Mouse (Mus musculus) T-helper 1 cell (primary cell): ENCODE measurements around the gene Wfdc10.
"Not testable (repeated sequence)": the region's sequence is repeated elsewhere in the genome, so short reads cannot be mapped to it uniquely, and the experiment has no call there.

Experiments used
- in situ Hi-C: fragments of 300-600 bp; cut with MboI, MseI; formaldehyde crosslinking; loops from one replicate; pipeline ENCODE4 v1.15.1; 2025; ENCODE audit warnings: high pct_unique_total_duplicates

Wfdc10 gene

DNA sequence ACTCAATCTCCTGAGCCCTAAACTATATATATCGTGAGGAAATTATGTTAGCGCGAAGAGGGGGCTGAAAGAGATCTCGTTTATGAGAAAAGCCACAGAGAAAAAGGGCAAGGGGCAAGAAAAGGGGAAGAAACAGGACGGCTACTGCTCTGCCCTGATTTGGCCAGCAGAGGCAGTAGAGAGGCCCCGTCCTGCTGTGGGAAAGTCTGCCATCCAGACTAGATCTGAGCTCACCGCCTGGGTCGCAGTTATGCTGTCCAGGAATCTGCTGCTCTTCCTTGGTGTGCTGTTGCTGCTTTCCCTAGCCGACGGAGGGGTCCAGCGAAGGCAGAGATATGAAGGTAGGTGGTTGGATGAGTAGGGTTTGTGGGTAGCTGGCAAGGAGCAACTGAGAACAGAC lies at the start of gene Wfdc10:
Wfdc10 (plus strand) TSS at position 189 of the 400 bp plus-strand sequence.
- in situ Hi-C loops, result no loop called here

DNA sequence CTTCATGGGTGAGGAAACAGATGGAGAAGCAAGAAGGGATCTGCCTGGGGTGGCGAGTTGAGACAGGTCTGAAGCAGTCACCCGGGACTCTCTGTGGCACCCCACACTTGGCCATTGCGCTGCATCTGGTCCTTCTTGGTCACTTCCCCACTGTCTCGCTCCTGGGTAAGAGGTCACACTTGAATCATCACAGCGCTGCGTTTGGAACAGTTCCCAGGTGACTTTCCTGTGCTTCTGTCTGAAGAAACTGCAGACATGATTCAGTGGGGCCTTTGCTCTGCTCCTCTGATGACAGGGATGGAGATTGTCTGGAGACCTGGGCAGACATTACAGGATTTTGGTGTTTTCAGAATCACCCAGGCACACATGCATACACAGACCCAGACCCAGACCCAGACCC lies 47.1 kb upstream of the Wfdc10 start:
- in situ Hi-C loops, result no loop called here

DNA sequence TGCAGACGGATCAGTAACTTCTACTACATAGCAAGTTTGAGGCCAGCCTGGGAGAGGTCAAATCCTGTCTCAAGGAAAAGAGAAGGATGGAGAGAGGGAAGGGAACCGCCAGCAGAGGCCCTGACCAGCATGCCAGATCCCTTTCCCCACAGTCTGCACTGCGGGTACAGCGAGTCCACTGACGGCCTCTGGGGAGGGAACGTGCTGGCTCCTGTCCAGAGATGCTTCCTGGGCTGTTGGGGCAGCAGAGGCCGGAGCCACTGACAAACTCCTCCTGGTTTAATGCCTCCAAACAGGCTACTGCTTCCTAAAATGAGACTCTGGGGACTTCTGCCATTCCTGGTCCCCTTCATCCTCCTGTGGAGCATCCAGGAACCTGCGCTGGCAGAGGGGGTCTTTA lies 42.4 kb upstream of the Wfdc10 start, which contains the start of the genes Wfdc6b and Wfdc8:
Wfdc6b (plus strand) TSS at position 52 of the 400 bp plus-strand sequence.
Wfdc8 (minus strand) TSS at position 156 of the 400 bp plus-strand sequence.
- in situ Hi-C loops, result not testable (repeated sequence)

DNA sequence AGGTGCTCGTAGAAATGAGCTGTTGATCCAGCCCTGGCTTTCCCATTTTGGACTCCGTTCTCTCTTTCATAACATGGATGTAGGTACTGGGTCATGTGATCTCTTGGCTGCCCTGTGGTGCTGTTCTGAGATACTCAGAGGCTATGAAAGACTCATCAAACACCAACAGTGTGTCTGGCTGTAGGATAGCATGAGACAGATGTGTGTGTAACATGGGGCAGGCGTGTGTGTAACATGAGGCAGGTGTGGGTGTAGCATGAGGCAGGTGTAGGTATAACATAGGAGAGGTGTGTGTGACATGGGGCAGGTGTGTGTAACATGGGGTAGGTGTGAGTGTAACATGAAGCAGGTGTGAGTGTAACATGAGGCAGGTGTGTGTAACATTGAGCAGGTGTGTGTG lies 40.5 kb upstream of the Wfdc10 start:
- in situ Hi-C loops, result loop anchor here (5.0 kb wide), 1 partner anchor 33 kb away; no protein-coding TSS in a partner anchor

DNA sequence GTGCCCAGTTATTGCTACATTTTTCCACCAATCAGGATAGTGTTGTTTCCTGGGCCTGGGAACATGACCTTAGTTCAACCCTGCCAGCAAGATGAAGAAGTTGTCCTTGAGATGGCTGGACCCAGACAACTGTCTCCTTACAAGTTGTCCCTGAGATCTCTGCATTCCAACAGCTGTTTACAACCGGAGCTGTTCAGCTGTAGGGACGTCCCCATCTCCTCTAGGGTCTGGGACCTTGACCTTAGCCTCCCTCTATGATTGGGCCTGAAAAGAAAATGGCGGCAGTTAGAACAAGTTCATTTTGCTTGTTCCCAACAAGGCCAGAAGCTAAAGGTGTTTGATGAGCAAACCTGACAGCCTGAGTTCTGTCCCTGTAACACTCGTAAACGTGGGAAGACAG lies 36.8 kb upstream of the Wfdc10 start:
- in situ Hi-C loops, result loop anchor here (5.0 kb wide), 1 partner anchor 37 kb away; no protein-coding TSS in a partner anchor

DNA sequence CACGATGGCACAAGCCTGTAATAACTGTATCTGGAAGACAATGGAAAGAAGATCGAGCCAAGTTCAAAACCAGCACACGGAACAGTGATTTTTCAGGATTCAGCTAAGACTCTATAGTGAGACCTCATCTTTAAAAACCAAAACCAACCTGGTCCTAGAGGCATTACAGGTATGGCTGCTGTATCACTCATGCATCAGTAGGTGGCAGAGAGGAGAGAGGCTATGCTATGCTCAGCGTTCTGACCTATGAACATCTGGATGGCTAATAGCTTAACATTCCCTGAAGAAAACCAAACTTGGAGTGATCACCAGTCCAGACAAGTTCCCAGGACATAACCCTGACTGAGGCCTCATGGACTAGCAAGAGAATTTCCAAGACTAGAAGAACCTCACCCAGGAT lies 34.1 kb upstream of the Wfdc10 start:
- in situ Hi-C loops, result no loop called here

DNA sequence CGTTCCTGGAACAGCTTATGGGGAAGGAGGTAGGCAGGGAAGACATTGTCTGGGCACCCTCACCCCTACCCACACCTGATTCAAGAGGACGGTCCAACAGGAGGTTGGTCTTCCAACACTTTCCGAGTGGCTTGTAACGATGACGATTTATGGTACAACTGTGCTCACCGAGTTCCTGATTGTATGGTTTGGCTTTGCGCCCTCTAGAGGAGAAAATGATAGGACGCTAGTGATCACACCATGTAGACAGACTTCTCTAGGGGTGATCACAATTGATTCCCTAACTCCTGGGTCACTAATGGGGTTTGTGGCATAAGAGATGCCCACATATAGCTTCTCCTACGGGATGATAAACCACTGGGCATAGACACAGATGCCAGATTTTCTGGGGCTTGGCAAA lies 20.6 kb upstream of the Wfdc10 start:
- in situ Hi-C loops, result no loop called here

DNA sequence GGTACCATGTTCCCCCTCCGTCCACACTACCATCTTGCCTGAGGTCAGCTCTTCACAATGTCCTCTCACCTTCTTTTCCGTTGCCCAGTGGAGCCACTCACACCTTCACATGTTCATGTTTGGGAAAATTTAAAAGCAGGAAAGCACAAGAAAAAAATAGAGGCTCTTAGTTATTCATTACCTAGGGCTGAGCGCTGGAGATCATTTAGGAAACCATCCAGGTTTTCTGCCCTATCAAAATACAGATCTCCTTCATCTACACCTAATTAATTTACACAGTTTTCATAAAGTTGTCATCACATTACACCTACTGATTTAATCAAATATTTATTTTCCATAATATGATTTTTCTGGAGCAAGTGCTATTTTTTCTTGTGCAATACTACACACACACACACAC lies 17.1 kb upstream of the Wfdc10 start, which contains the start of gene Wfdc16:
Wfdc16 (minus strand) TSS at position 101 of the 400 bp plus-strand sequence.
- in situ Hi-C loops, result no loop called here

DNA sequence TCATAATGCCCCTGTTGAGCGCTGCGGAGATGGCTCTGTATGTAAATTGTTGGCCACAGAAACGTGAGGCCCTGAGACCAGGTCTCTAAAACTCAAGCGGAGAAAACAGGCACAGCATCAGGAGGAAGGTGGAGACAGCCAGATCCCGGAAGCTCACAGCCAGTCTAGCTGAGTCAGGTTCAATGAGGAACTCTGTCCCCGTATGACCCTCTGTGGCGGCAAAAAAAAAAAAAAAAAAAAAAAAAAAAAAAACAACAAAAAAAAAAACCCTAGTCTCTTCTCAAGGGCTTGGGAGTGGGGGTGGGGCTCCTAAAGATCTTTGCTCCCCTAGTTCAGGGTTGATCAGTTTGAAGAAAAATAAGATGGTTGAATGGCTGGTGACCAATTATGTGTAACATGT lies 14.7 kb upstream of the Wfdc10 start:
- in situ Hi-C loops, result no loop called here

DNA sequence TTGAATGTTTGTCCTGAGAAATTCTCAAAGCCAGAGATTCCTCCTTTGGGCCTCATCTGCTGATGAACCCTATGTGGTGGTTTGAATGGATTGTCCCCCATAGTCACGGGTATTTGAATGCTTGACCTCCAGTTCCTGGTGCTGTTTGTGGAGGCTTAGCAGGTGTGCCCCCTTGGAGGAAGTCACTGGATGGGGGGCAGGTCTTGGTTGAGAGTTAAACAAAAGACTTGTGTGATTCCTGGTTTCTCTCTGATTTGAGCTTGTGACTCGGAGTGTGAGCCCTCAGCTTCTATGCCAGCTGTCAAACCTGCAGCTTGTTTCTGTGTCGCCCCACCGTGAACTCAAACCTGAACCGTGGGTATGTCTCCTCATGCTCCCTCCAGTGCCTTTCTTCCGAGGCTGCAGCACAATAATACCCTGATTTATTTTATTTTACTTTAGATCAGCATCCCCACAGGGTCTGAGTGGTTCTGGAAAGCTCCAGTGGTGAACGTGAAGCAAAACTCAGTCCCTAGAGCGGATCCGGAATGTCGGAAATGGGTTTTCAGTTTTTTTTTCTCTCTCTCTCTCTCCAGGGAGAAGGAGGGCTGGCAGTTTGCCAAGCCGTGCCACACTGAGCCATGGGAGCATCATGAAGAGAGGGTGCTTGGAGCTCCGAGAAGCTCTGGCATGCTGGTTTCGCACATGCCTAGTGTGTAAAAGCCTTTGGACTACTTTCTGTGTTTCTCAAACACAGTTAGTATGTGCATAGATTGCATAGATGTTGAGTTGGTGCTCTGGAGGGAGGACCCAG lies 13.8 kb upstream of the Wfdc10 start:
- in situ Hi-C loops, result no loop called here

DNA sequence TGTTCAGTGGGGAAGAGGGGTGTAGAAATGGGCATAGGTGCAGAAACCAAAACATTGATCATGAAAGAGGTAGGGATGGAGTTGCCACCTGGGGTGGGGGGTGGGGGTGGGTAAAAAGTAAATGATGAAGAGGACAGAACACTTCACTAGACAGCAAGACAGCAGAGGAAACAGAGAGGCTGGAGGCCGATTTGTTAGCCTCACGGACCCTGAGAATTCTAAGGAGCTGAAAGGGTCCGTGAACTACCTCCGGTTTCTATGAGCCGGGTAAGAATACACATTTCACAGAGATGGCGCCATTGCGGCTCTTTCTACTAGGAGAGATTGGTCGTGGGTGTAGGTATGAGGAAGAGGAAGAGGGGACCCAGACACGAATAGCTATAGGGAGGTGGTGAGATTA lies 637 bp downstream of the Wfdc10 start, which contains the start of gene Wfdc9:
Wfdc9 (minus strand) TSS at position 101 of the 400 bp plus-strand sequence.
- in situ Hi-C loops, result no loop called here

DNA sequence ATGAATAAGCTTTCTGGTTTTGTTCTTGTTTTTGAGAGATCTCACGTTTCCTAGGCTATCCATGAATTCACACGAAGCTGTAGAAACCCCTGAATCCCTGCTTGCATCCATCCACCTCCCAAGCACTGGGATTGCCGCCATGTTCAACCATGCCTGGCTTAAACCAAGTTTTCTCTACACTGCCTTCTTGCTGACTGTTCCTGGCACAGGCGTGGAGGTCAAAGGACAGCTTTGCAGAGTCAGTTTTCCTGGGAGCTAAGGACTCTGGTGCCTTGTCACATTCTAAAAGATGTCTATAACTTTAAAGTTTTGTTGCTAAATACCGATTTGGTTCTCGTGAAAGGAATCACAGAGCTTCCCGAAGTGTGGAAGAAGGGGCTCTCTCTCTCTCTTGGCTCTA lies 9.0 kb downstream of the Wfdc10 start:
- in situ Hi-C loops, result no loop called here

DNA sequence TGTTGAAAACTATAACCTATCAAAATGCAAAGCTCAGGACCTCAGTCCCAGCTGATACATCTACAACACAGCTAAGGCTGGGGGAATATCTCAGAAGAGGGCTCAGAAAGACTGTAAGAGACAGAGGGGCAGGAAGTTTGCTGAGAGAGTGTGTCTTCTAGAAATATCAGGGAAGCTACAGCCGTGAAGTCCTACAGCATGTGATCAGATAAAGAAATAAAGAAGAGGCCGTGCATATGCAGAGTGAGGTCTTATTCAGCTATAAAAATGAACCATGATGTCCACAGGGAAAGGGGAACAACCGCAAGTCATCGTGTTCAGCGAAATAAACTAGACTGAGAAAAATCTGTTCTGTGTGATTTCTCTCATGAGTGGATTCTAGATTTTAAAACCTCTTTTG lies 14.4 kb downstream of the Wfdc10 start:
- in situ Hi-C loops, result no loop called here

DNA sequence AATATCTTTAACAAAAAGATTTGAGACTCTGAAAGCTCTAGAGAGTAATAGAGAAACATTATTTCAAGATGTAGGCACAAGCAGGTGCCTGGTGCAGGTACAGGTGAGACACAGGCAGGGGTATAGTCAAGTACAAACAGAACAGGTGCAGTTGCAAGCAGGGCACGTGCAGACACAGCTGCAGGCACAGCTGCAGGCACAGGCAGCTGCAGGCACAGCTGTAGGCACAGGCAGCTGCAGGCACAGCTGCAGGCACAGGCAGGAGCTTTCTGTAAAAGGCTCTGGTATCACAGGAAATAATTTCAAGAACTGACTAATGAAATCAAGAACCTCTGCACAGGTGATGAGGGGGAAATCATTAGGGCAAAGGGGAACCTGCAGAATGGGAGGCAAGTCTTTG lies 15.1 kb downstream of the Wfdc10 start:
- in situ Hi-C loops, result no loop called here

DNA sequence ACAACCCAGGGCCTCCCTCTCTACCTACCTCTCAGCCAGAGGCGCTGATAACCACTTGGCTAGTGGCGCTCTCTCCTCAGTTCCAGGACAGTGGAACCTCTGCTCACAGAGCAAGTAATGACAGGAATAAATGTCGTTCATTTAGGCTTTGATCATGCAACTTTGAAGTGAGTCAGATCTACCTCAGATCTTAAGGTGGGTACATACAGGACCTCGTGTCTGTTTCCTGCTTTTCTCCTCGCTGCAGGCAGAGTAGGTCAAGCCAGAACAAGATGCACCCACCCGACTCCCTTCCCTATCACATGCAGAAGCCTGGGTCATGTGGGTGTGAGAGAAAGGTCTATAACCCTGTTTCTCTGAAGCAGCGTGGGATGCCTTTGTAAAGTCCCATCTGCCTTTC lies 18.1 kb downstream of the Wfdc10 start, which contains the start of gene Wfdc11:
Wfdc11 (minus strand) TSS at position 101 of the 400 bp plus-strand sequence.
- in situ Hi-C loops, result no loop called here

DNA sequence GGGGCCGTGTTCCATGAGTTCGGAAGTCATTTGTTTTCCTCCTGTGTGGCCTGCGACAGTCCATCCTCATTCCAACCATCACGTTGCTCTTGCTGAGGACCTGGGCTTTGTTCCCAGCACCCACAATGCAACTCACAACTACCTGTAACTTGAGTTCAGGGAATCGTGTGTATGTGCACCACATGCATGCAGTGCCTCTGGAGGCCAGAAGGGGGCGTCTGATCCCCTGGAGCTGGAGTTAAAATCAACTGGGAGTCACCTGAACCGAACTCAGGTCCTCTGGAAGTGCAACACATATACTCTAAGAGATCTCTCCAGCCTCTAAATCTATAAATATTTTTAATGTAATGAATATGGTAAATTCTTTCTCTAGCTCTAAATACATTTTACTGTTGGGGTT lies 20.3 kb downstream of the Wfdc10 start:
- in situ Hi-C loops, result no loop called here

DNA sequence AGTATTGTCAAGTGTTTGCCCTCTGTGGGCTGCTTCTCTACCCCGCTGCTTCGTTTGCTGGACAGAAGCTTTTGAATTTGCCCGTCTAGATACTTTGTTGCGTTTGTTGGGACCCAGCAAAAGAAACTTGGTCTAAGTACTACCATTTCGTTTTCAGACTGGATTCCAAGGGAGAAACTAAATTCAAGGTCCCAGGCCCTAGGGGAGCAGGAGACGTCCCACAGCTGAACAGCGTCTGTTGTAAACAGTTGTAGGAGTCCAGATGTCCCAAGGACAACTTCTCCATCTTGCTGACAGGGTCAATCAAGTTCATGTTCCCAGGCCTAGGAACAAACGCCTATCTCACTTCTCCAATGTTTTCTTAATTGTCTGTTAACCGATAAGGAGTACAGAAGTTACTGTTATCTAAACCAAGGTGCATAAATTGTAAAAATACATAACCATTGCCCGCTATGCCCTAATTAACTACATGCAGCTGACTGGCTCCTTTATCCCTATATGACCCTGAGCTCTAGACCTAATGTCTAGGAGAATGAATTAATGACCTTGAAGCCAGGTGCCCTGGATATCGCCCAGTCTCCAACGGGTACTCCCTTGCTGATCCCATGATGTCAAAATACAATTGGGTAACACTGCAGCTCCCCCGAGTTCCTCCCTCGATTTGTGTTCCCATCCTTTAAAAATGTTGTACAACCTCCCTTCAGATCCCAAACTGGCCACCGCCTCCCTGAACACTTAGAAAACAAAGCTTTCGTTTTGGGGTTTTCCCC lies 21.3 kb downstream of the Wfdc10 start:
- in situ Hi-C loops, result no loop called here

DNA sequence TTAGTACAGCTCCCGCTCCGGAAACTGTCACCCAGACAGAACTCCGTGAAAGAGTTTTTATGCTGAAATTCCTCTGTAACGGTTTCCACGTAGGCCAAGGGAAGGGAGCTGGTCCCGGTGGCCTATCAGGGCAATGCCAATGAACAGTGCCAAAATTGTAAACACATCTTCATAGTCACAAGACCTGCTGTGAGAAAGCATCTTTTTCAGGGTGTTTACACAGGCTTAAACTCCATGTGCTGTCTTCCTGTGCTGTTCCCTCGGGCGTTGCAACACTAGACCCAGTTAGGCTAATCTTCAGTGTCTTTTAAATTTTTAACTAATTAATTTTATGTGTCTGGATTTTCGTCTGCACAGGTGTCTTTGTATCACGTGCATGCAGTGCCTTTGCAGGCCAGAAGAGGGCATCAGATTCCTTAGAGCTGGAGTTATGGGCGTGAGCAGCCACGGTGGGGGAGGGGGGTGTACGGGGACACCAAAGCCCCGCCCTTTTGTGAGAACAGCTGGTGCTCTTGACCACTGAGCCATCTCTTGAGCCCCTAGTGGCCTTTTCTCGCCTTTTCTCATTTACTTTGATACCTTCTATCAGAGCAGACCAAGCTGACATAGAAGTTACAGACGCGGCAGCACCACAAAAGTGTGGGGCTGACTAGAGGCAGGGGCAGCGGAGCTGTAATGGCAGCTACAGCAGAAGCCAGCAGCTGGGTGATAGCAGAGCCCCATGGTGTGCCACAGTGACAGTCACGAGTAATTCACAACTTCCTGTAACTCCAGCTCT lies 23.2 kb downstream of the Wfdc10 start:
- in situ Hi-C loops, result no loop called here

DNA sequence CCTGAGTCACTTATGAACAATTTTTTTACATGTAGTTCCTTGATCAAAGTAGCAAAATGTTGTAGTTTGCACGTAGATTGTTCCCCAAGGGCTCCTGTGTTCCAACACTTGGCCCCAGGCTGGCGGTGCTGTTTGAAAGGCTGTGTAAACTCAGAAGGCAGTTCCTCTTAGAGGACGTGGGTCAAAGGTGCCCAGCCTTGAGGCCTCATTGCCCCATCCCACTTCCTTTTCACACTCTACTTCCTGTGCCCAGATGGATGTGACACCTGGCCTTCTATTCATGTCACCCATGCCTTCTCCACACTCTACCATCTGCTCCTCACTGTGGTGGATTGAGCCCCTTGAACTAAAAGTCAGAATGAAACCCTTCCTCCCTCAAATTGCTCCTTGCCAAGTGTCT lies 24.1 kb downstream of the Wfdc10 start:
- in situ Hi-C loops, result no loop called here

DNA sequence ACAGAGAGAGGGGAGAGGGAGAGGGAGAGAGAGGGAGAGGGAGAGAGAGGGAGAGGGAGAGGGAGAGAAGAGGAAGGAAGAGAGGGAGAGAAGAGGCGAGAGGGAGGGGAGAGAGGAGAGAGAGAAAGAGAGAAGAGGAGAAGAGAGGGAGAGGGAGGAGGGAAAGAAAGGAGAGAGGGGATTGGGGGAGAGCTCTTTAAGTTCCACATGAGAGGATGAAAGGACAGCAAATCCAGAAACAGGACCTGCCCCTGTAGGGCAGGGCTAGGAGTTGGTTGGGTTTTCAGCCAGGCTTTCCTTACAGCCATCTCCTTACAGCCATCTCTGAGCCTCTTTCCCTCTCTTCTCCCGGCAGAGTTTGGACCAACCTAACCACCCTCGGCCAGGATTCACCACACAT lies 29.0 kb downstream of the Wfdc10 start, which contains the start of gene Wfdc13:
Wfdc13 (plus strand) TSS at position 301 of the 400 bp plus-strand sequence.
- in situ Hi-C loops, result no loop called here

DNA sequence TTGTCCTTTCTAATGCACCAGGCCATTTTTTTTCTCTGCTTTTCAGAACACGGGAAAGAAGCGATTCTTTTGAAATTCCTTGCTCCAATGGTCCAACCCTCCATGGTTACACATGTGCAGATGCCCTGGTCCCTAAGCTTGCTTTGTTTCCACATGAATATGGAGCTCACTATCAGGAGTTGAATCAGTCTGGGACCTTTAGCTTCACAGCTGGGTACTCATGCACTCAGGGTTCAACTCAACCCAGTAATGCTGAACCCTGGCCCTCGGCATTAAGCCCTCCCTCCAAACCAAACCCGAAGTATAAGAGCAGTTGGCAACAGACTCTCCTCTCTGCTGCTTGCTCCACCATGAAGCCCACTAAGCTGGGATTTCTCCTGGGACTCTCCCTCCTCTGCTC lies 42.4 kb downstream of the Wfdc10 start, which contains the start of gene Spint4:
Spint4 (plus strand) TSS at position 301 of the 400 bp plus-strand sequence.
- in situ Hi-C loops, result no loop called here
